Mouse (Mus musculus): ENCODE measurements around the gene Eif3k.

DNA sequence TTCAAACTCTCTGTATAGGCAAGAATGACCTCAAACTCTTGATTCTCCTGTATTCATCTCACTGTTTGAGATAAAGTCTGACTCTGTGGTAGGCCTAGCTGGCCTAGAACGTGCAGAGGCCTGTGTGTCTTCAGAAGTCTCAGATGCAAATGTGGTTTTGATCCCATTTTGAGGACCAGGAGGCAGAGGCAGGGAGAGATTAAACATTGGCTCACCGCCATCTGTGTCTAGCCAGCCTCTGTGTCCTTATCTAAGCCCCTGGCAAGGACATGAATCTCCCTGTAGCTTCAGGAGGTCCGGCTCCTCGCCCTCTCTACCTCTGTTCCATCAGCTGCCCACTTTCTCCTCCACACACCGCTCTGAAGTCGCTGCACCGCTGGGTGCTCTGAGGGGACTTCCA is 34.8 kb upstream of the Eif3k start:
- no peak for TF ChIP-seq USF1 (IDR thresholded peaks at IDR 0.05; ENCODE audit: low read depth)
- no peak for TF ChIP-seq CTCF (IDR thresholded peaks at IDR 0.05; ENCODE audit: control insufficient read depth, insufficient read depth, insufficient read length)
- TF ChIP-seq MAX (IDR thresholded peaks at IDR 0.05) = no peak
- no peak for TF ChIP-seq MYOG (IDR thresholded peaks at IDR 0.05; ENCODE audit: control insufficient read depth, extremely low read depth, insufficient read length)

Measured in C2C12 (cell line).